Mouse (Mus musculus): ENCODE results near the gene Coro1c.

DNA sequence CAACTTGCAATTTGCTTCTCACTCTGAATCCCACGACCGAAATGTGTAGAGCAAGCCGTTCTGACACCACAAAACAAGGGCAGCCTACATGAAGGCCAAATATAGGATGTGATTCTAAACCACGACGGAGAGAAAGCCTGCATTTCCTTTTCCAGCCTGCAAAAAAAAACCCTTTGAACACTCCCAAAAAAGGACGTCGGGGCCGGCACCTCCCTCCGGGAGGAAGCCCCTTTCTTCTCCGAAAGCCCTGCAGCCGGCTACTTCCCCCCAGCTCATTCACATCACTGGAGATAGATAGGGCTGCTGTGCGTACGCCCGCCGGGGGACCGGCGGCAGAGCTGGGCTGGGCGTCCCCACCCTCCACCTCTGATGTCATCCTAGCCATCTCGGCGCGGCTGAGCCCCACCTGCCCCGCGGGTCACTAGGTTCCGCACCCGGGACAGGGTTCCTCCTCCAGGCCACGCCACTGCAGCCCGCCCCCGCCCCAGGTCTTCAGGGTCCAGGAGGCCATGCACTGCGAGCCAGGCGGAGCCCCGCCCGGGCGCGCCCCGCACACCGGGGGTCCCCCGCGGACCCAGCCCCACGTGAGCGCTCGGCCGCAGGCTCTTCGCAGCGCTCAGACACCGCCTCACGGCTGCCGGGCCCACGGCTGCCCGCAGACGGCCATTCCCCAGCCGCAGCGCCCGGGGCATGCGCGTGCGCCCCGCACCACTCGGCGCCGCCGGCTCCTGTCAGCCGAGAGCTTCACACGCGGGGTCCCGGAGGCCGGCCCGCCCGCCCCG, 581 bp downstream of the Coro1c start:
- no peak for TF ChIP-seq POLR2A (IDR thresholded peaks at IDR 0.05; ENCODE audit: extremely low read depth, insufficient read depth, low read length)
- TF ChIP-seq CTCF (IDR thresholded peaks at IDR 0.05; ENCODE audit: extremely low read depth, insufficient read depth, low read length), result no peak
